Mouse (Mus musculus) cerebellum, adult 2 months (tissue): ENCODE measurements around the gene Ccdc167.

Source experiments
- CTCF ChIP-seq: fragments of 200-500 bp; IDR thresholded peaks from 2 replicates; pipeline ENCODE4 v1.5.1; 2011; ENCODE audit warnings: low read depth, mild to moderate bottlenecking, control low read depth, low read length, moderate library complexity, borderline replicate concordance; ENCODE audit not compliant: insufficient read depth
- POLR2A ChIP-seq: fragments of 200-500 bp; IDR thresholded peaks from 2 replicates; pipeline ENCODE4 v1.6.1; 2011; ENCODE audit warnings: low read length, control low read depth, borderline replicate concordance; ENCODE audit not compliant: insufficient read depth

- TF ChIP-seq POLR2A (no peak), CTCF (no peak)
These were observed 46.9 kb downstream of the Ccdc167 start for GRCm38 (mm10) chr17:29669936-29670335.
